Mouse (Mus musculus) intestine, postnatal 0 days (tissue): ENCODE measurements around the gene Olfr19. TPM values are rescaled to one million over a fixed set of nuclear protein-coding genes. Genes with fewer than 3 reads are reported as not detected.
"Not testable (repeated sequence)": the region's sequence is repeated elsewhere in the genome, so short reads cannot be mapped to it uniquely, and the experiment has no call there.

ENCODE experiments used
- ATAC-seq: fragments of 200-750 bp; cut with Nextera tagmentation; 2 replicates; pipeline ENCODE4 v1.8.0; 2017; ENCODE audit warnings: mild to moderate bottlenecking, moderate TSS enrichment, moderate library complexity
- H3K27ac ChIP-seq: fragments of 300-500 bp; sonication (generic); 2 replicates; pipeline ENCODE4 v1.5.1; 2014; ENCODE audit warnings: mild to moderate bottlenecking, low read depth, low read length, moderate library complexity
- H3K27me3 ChIP-seq: fragments of 300-500 bp; sonication (generic); replicated peaks from 2 replicates; pipeline ENCODE4 v1.6.1; 2014; ENCODE audit warnings: low read length, mixed read lengths; ENCODE audit not compliant: control insufficient read depth, insufficient read depth
- H3K36me3 ChIP-seq: fragments of 300-500 bp; sonication (generic); 2 replicates; pipeline ENCODE4 v1.6.1; 2014; ENCODE audit warnings: mild to moderate bottlenecking, moderate library complexity; ENCODE audit not compliant: control insufficient read depth, insufficient read depth
- H3K4me1 ChIP-seq: fragments of 300-500 bp; sonication (generic); replicated peaks from 2 replicates; pipeline ENCODE4 v1.6.1; 2014; ENCODE audit warnings: antibody characterized with exemption, low read length, mixed read lengths; ENCODE audit not compliant: control insufficient read depth, insufficient read depth
- H3K4me2 ChIP-seq: fragments of 300-500 bp; sonication (generic); replicated peaks from 2 replicates; pipeline ENCODE4 v1.6.1; 2014; ENCODE audit warnings: low read depth, mild to moderate bottlenecking, moderate library complexity
- H3K4me3 ChIP-seq: fragments of 300-500 bp; sonication (generic); 2 replicates; pipeline ENCODE4 v1.5.1; 2014; ENCODE audit warnings: low read depth, low read length
- H3K9ac ChIP-seq: fragments of 300-500 bp; sonication (generic); 2 replicates; pipeline ENCODE4 v1.6.1; 2014; ENCODE audit warnings: mild to moderate bottlenecking, low read depth, low read length
- H3K9me3 ChIP-seq: fragments of 300-500 bp; sonication (generic); 2 replicates; pipeline ENCODE4 v1.6.1; 2016; ENCODE audit warnings: mixed run types; ENCODE audit not compliant: control insufficient read depth
- CTCF ChIP-seq: sonication (generic); IDR thresholded peaks from 2 replicates; pipeline ENCODE4 v1.5.1; 2016; ENCODE audit warnings: low read depth, mild to moderate bottlenecking, control low read depth, antibody characterized with exemption, moderate library complexity
- WGBS: fragments of 180-500 bp; shearing (Covaris S2); extraction: QIAGEN DNeasy Blood & Tissue Kit; methylation state at CpG from one replicate; pipeline ENCODE4 v1.1.7; 2014; 5-methylcytosine and 5-hydroxymethylcytosine counted together
- polyA plus RNA-seq: library from polyadenylated mRNA; unstranded; fragments of >200 nt; fragmentation: Nextera tagmentation; extraction: Ambion mirVana; gene quantifications from 2 replicates; pipeline ENCODE4 v1.2.1, GENCODE M21; 2015

The Olfr19 gene
- polyA plus RNA-seq: not detected in 2 replicates

DNA sequence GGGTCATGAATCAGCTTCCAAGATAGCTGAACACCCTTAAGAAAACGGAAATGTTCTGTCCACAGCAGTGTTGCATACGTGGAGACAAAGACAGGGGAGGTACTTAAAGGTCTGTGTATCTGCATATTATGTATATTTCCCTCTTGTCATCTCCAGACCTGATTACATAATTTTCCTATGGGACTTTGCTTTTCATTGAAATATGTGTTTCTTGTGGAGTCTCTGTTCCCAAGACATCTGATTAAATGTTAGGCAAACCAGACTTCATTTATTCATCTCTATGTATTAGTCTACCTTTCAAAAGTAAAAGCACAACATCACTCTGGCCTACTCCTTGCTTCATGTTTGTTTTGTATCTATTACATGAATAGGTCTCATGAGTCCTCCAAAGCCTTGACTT is at the start of gene Olfr19:
Gene Olfr19 (minus strand): TSS at position 101 of the 400 bp plus-strand sequence.
- WGBS: 57% methylated on average over 2 of the region's 2 CpGs
- no peak within 1 kb of the TSS for H3K27ac ChIP-seq
- H3K4me3 ChIP-seq: no peak within 1 kb of the TSS
- H3K9me3 ChIP-seq: no peaks in the 10 kb centered on the region
- no peaks in the 10 kb centered on the region for H3K4me1 ChIP-seq
- no peaks in the 10 kb centered on the region for H3K36me3 ChIP-seq
- no peak for ATAC-seq
- TF ChIP-seq CTCF: no peak
- H3K27me3 ChIP-seq: no peaks in the 10 kb centered on the region
- no peak within 1 kb of the TSS for H3K9ac ChIP-seq
- no peak within 1 kb of the TSS for H3K4me2 ChIP-seq

DNA sequence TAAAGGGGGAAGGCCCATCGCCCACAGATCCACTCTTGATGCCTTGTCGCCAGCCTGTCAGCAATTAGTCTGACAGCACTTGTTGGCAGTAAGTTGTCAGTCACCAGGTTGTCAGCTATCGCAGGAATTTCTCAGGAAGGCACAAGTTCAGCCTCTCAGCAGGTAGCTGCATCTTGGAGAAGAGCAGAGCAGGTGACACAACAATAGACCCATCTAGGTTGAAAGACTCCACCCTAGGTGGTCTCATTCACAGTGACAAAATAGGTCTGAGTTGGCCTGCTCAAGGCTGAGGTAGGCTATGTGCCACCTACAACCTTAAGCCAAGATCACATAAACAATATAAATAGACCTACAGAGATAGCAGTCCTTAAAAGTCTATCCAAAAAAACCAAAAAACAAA is 8.8 kb upstream of the Olfr19 start:
- Histone ChIP-seq H3K27ac (no peak overlapping the region), H3K9ac (no peak overlapping the region), H3K4me1 (no peaks in the 10 kb centered on the region), H3K36me3 (no peaks in the 10 kb centered on the region), H3K27me3 (no peaks in the 10 kb centered on the region), H3K9me3 (no peaks in the 10 kb centered on the region), H3K4me2 (no peak overlapping the region), H3K4me3 (no peak overlapping the region)
- TF ChIP-seq CTCF: no peak
- 57% methylated on average over 3 of the region's 3 CpGs for WGBS
- ATAC-seq: no peak

DNA sequence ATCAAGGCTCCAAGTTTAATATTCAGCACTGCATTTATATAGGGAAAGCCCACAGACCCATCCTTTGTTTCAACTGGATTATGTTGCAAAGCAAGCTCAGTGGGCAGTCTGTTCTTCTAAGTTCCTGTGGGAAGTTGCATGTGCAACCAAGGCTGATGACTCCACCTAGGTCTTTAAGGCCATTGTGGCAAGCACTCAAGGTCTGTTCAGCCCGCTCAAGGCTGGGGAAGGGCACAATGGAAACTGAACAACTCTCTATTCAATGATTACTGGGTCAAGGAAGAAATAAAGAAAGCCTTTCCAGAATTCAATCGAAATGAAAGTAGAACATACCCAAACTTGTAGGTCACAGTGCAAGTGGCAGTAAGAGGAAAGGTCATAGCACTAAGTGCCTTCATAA is 7.8 kb upstream of the Olfr19 start:
- H3K36me3 ChIP-seq: no peaks in the 10 kb centered on the region
- TF ChIP-seq CTCF: no peak
- no peaks in the 10 kb centered on the region for H3K27me3 ChIP-seq
- H3K27ac ChIP-seq: no peak overlapping the region
- no peak overlapping the region for H3K9ac ChIP-seq
- WGBS: 79% methylated on average over 2 of the region's 2 CpGs
- H3K4me3 ChIP-seq: no peak overlapping the region
- H3K9me3 ChIP-seq: no peaks in the 10 kb centered on the region
- H3K4me2 ChIP-seq: no peak overlapping the region
- H3K4me1 ChIP-seq: no peaks in the 10 kb centered on the region
- no peak for ATAC-seq

DNA sequence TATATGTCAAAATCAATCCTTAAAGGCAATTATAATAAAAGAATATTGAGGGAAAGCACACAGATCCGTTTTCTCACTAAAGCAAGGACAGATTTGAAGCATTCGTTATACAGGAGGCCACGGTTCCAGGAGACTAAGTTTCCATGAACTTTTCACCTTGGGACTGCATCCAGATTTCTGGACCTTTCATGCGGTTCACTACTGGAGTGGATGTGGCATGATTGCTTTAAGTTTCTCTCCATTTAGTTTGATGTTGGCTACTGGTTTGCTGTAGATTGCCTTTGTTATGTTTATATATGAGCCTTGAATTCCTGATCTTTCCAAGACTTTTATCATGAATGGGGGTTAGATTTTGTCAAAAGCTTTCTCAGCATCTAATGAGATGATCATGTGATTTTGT is 11.2 kb downstream of the Olfr19 start:
- no peak overlapping the region for H3K27ac ChIP-seq
- H3K9ac ChIP-seq: no peak overlapping the region
- TF ChIP-seq CTCF: no peak
- no peaks in the 10 kb centered on the region for H3K9me3 ChIP-seq
- H3K4me3 ChIP-seq: no peak overlapping the region
- H3K4me2 ChIP-seq: no peak overlapping the region
- 86% methylated on average over 4 of the region's 4 CpGs for WGBS
- H3K27me3 ChIP-seq: no peaks in the 10 kb centered on the region
- H3K4me1 ChIP-seq: no peaks in the 10 kb centered on the region
- H3K36me3 ChIP-seq: no peaks in the 10 kb centered on the region
- ATAC-seq: no peak

DNA sequence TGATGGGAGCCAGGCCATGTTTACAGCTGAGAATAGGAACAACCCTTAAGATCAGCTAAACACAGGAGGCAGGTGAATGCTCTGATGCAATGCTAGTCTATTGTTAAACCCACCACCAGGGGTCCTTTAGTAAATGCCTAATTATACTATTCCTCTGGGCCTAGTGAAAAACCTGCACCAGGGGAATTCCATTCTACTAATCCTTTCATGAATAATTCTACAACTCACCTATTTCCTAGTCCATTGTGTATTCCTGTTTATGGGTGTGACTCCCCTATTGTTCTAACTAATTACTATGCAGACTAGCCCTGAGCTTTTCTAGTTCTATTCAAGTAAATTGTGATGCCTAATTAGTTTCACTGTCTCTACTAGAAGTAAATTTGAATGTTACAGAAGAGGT is 11.7 kb downstream of the Olfr19 start:
- H3K27me3 ChIP-seq, H3K36me3 ChIP-seq, H3K27ac ChIP-seq, ATAC-seq, H3K4me3 ChIP-seq, H3K9ac ChIP-seq, H3K9me3 ChIP-seq, H3K4me1 ChIP-seq, H3K4me2 ChIP-seq: not testable (repeated sequence)

DNA sequence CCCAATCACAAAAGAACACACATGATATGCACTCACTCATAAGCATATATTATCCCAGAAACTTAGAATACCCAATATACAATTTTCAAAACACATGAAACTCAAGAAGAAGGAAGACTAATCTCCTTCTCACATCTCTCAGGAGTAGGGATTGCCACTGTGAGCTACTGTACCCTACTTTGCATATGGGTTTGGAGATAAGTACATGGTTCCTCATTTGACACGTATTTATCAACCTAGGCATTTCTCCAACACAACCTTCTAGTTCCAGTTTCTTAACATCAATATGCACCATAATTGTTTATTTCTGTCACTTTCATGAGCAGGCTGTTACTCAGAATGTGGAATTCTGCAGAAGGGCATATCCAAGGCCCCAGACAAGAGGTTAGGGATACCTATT is 31.1 kb downstream of the Olfr19 start:
- Histone ChIP-seq H3K9me3 (no peaks in the 10 kb centered on the region), H3K9ac (no peak overlapping the region), H3K36me3 (no peaks in the 10 kb centered on the region), H3K4me1 (no peaks in the 10 kb centered on the region), H3K27ac (no peak overlapping the region), H3K27me3 (no peaks in the 10 kb centered on the region), H3K4me2 (no peak overlapping the region), H3K4me3 (no peak overlapping the region)
- no peak for ATAC-seq
- 84% methylated on average over 1 of the region's 1 CpGs for WGBS
- TF ChIP-seq CTCF: no peak

DNA sequence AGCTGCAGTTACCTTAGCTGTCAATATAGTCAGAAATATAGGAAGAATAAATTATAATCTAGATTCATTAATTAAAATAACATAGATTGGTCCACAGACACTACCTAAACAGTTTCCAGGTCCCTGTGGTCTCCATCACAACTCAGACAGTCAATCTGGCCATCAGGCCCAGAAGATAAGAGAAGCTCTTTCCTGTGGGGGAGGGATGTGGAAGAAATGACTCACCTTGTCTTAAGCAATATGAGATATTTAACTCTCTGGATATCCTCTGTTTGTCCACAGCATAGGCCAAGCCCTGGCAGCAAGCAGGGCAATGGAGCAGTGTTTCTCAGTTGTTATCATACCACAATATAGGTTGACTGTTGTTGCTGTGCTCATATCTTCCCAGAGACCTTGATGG is 42.5 kb downstream of the Olfr19 start:
- no peak for ATAC-seq
- Histone ChIP-seq H3K9me3 (no peaks in the 10 kb centered on the region), H3K9ac (no peak overlapping the region), H3K36me3 (no peaks in the 10 kb centered on the region), H3K4me3 (no peak overlapping the region), H3K4me2 (no peak overlapping the region), H3K27ac (no peak overlapping the region), H3K4me1 (no peaks in the 10 kb centered on the region), H3K27me3 (no peaks in the 10 kb centered on the region)
- TF ChIP-seq CTCF: no peak

Other genes starting within 250 kb of the Olfr19 start
- 6.9 and 8.7 TPM in 2 replicates for gene Fgd4, start 75.9 kb downstream of the Olfr19 start, polyA plus RNA-seq
- gene Spag6l, start 153.1 kb upstream of the Olfr19 start, polyA plus RNA-seq: 0.12 and 0.21 TPM in 2 replicates
- 0.24 TPM in 1 of 2 replicates, not detected in the other for gene Igll1, start 187.6 kb upstream of the Olfr19 start, polyA plus RNA-seq
- gene Top3b, start 194.3 kb upstream of the Olfr19 start, polyA plus RNA-seq: 24.3 and 25.1 TPM in 2 replicates
- 0.73 and 1.5 TPM in 2 replicates for gene Vpreb1, start 194.4 kb upstream of the Olfr19 start, polyA plus RNA-seq
- 4.7 and 4.8 TPM in 2 replicates for gene Ppm1f, start 220.1 kb upstream of the Olfr19 start, polyA plus RNA-seq